Mouse (Mus musculus): Measurements from ENCODE around the gene Chst8. TPM values are rescaled to one million over a fixed set of nuclear protein-coding genes. Genes with fewer than 3 reads are reported as not detected.

Chst8 gene
- total RNA-seq, 2 experiments from 2014 or later: 10.6 to 12.7 TPM

DNA sequence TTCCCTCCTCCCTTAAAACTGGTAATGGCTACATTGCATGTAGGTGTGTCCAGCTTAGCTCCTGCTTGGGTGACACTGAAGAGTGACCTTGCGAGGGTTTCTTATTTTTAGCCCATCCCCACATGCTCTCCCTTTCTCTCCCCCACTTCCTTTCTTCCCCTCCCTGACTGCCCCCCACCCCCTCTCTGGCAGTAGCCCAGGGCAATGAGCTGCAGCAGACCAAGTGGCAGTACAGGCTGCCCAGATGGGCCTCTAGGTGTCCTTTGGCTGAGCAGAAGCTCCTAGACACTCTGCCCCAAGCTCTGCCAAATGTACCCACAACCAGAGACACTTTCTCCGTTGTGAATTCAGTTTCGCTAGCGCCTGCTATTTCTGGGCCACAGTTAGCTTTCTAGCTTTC is 139.6 kb downstream of the Chst8 start:
- no peak for DNase-seq (ENCODE audit: low spot score in 2 of 2)

DNA sequence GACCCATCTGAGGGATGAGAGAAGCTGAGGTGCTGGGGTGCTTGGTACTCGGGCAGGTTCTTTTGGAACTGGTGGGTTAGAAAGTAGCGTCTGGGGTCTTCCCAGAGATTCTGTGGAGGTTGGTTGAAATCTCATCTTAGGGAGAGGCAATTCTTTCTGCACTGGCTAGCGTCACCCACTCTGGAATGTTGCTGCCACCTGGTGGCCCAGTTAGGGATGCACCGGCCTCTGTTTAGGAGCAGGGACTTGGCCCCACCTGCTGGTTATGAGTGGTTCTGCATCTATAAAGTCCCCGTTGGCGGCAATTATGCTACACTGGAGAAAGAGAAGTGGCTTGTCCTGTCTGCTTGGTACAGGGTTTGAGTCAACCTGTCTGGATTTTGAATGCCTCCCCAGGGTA is 140.6 kb downstream of the Chst8 start:
- peak; percentile 87 for DNase-seq (ENCODE audit: low spot score in 2 of 2)

DNA sequence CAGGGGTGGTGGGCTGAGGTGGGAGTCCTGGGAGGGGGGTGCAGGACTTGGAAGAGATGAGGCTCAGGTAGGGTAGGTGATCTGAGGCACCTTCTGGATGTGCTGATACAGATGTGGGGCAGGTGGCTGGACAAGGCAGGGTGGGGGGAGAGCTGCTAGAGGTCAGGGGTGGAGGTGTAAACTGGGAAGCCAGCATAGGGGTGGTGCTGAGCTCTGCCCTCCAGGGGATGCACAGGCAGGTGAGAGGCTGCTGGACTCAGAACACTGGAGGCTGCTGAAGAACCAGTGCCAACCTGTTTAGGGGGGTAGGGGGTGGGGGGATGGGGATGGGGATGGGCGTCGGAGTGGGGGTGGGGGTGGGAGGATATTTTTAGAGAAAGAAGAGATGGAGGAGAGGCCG is 141.7 kb downstream of the Chst8 start:
- no peak for DNase-seq (ENCODE audit: low spot score in 2 of 2)

DNA sequence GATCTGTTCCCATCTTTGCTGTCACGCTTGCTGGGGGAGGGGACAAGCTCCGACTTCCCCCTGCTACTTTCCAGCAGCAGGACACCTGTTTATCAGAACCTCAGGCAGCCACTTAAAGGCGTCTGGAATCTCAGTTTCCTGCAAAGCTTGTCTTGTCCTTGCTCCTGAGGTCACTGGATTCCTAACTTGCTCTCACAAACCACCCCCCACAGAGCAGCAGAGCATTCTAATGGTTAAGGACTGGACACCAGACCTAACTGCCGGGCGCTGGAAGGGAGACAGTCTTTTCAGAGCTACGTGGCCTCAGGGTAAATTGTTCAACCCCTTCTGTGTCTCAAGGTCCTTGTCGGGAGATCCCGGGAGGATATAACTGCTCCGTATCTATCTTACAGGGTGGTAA is 143.2 kb downstream of the Chst8 start:
- DNase-seq (ENCODE audit: low spot score in 2 of 2): no peak

DNA sequence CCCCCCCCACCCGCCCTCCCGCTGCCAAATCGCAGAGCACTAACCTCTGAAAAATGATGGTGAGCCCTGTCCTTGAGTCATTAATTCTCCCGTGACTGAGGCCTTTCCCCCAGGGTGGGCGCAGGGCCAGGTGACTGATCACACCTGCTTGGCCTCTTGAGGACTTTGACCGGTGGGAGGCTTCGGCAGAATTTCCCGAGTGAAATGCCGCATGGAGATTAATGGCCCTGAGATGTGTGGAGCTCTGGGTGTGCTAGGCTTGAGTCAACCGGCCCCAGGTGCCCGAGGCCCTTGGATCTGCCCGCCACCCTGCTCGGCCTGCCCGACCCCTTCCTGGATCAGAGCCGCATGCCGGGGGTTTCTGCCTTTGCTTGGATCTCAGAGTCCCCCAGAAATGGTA is 144.6 kb downstream of the Chst8 start:
- DNase-seq (ENCODE audit: low spot score in 2 of 2): no peak

DNA sequence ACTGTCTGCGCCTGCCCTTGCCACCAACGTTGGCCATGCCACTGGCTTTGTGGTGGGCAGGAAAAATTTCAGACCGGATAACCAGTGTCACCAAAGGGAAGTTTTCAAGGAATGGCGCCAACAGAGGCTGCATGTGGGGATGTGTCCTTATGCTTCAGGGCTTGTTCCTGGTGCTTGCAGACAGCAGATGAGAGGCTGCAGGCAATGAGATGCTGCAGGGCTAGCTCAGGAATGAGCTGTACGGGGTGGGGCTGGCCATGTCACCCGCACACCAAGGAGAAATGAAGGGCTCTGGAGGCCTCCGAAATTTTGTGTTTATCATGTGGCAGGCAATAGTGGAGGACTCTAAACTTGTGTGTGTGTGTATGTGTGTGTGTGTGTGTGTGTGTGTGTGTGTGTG is 149.4 kb downstream of the Chst8 start:
- DNase-seq (ENCODE audit: low spot score in 2 of 2): no peak

DNA sequence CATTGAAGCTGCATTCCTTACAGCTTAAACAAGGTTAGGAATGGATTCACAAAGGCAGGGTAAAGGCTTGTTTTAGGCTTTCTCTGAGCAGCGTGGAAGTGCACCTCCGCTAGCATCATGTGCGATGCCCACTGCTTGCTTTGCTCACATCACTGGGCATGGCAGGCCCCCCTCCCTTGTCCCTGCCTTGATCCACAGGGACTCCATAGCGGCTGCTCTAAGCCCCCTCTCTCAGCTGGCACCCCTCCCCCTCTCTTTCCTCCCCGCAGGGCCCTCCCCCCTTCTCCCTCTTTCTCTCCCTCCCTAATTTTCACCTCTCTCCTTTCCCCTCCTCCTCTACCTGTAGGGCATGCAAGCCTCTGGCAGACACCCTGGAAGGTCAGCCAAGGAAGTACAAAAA is 150.3 kb downstream of the Chst8 start:
- DNase-seq (ENCODE audit: low spot score in 2 of 2): no peak

DNA sequence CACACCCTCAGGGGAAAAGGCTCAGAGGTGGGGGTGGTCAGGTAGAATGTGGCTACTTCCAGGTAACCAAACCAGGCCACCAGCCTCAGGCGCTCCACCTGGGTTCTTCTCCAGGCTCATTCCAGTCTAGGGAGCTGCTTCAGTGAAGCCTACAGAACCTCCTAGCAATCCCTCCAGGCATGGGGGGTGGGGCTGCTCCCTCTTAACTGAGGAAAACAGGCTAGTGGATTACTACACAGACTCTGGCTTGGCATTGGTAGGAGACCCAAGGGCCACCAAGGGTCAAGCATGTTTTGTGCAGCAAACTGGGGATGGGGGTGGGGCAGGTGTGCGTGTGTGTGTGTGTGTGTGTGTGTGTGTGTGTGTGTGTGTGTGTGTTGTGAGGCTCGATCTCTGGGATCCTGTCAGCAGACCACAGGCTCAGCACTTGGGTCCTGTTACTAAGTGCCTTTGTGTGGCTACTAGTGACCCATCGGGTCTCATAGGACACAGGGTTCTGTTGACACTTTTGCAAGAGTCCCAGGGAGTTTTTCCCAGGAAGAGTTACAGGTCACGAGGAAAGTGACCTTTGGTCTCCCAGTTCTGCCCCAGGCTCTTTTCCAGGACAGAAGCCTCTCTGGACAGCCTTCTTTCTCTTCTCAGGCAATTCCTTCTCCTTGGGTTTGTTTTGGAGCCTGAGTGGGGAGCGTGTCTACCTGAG is 153.0 kb downstream of the Chst8 start:
- no peak for DNase-seq (ENCODE audit: low spot score in 2 of 2)

DNA sequence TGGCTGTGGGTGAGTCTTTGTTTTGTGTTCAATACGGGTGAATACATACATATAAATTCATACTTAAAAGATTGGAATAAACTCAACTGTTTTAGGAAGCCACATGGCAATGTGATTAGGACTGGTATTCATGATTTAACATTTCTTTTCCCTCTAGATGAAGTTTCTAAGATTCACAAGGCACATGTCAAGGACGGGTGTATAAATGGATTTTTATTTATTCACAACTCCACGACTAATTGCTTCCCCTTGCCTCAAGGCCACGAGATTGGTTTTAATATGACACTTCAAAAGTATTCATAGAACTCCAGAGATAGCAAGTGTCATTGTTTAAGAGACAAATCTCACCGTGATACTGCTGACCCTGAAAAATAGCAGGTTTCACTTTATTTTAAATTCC is 155.9 kb downstream of the Chst8 start, which contains the start of gene Kctd15:
TSS of gene Kctd15 (minus strand) at position 101 of the 400 bp plus-strand sequence.
- no peak for DNase-seq (ENCODE audit: low spot score in 2 of 2)

DNA sequence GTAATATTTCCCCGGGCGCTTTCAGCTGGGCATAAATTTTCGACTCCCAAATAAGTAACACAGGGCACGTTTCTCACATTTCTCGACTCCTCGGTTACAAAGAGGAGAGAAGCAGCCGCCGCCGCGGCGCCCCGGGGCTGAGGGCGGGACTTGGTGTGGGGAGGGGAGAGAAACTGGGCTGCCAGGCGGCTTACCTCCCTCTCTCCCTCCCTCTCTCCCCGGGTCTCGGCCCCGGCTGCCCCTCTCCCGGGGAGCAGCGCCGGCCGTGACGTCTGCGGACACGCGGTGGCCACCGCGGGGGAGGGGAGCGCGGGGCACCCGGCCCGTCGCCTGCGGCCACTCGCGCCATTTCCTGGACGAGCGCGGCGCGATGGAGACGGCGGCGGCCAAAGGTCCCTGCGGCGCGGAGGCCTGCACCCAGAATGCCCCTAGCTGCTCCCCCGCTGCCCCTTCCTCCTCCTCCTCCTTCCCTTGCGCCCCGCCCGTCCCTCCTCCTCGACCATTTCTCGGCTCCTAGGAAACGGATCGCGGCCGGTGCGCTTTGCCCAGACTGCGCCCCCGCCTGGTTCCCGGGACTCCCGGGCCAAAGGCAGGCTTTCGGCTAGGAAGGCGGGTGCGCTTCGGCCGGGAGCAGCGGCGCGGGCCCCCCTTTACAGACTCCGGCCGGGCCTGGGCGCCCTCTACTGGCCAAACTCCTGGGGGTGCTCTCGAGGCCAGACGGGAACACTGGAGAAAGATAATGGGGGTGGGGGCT is 157.2 kb downstream of the Chst8 start:
- DNase-seq (ENCODE audit: low spot score in 2 of 2): peak; percentile 91 to 93

DNA sequence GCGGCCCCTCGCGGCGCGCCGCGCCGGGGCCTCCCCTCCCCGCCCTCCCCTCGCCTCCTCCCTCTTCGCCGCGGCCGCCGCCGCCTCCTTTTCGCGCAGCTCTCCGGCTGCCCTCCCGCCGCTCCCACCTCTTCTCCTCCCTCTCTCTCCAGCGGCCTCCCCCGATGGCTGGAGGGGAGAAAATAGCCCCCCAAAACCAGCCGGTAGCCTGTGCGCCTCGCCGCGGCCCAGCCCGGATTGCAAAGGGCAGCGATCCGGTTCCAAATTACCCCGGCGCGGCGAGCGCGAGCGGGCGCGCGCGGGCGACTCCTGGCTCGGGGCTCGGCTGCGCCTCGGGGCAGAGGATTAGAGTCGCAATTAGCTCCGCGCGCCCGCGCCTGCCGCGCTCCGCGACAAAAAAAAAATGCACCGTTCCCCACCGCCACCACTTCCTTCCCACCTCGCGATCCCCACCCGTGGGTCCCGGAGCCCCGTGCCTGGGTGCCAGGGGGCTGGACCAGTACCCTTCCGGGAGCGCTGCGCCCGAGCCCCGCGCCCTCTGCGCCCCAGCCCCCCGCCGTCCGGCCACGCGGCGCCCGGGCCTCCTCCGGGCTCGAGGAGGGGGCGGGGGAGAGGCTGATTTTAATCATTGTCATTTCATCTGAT is 157.9 kb downstream of the Chst8 start:
- DNase-seq (ENCODE audit: low spot score in 2 of 2): peak; percentile 53 to 62

DNA sequence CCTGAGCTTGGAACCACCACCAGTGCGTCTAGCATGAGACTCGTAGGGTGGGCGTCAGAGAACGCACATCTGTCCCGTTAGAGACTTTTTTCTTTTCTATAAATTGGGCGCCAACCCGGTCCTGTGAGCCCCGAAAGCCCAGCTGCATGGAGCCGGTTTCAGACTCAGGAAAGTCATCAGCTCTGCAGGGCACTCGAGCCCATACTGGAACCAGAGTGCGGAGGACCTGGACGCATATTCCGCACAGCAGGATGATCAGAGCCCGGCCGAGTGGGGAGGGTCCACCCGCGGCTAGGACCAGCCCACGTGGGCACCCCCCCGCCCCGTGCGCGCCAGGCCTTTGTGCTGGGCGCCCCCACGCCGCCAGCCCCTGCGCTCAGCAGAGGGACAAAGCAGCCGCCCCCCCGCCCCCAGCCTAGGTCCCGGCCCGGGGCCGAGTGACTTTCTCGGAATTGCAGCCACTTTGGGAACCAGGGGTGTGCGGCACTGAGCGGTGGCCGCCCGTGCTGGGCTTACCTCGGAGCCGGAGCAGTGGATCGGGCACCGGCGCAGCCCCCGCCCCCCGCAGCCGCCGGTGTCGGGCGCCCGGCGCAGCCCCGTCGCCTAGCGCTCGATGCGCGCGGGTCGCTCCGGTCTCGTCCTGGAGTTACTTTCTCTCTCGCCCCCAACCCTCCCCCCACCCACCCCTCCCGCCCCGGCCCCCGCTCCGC is 158.6 kb downstream of the Chst8 start:
- peak in 1 of 2 experiments; percentile 34 for DNase-seq (ENCODE audit: low spot score in 2 of 2)

DNA sequence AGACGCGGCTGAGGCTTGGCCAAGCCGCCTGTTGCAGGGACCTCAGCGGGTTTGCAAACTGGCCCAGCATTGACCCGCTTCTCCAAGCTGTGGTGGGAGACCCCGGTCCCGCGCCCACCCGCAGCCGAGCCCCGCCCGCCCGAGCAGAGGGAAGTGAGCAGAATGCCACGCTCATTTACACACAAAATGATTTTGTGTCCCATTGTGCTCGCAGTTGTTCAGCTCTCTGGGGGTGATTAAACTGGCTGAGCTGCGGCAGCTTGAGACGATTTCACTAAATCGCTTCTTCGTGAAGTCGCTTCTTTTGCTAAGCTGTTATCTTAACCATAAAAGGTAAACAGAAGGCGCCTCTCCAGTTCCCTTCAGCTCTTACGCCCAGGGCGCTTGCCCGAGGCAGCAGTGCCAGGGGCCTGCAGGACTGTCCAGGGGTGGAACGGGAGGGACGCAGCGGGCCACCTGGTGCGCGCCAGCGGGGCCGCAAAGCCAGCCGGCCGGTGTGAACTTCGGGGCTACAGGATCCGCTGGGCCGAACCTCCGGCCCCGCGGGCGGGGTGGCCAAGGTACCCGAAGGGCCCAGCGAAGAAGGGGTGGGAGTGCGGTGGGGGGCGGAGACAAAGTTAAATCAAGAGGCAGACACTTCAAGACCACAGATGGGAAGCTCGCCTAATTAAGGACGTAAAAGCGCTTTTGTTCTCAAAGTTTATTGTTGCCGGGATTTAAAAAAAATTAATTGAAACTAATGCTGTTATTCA is 159.6 kb downstream of the Chst8 start:
- DNase-seq (ENCODE audit: low spot score in 2 of 2): peak in 1 of 2 experiments; percentile 32

DNA sequence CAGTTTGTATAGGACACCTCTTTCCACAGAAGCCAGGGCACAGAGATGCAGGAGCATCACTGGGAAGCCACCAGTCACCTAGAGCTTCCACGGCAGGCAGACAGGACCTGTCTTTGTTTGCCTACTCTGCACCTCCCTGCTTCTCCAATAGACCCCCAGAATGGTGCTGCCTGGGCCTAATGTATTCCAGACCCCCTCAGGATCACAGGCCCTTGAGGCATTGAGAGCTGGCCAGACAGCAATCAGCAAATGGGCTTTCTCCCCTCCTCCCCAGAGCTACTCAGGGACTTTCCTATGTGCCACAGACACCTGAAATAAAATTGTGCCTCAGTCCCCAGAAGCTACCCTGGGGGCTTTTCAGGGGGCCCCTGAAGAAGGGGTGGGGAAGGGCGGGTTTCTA is 161.1 kb downstream of the Chst8 start:
- no peak for DNase-seq (ENCODE audit: low spot score in 2 of 2)

DNA sequence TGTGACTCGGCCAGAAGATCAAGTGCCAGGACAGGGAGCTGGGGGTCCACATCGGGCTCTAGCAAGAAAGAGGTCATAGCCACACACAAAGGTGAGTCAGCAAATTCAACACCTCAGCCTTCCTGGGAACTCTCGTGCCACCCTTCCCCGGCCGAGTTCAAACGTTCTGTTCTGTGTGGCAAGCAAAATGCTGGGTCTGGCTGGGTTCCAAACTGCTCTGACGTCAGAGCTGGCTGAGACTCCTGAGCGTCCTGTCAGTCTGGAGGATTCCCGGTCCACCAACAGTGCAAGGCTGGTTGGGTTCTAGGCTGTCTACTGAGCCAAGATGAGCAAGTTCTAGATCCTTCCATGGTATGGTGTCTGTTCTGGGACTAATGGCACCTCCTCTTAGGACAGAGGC is 165.5 kb downstream of the Chst8 start:
- peak; percentile 67 to 74 for DNase-seq (ENCODE audit: low spot score in 2 of 2)

DNA sequence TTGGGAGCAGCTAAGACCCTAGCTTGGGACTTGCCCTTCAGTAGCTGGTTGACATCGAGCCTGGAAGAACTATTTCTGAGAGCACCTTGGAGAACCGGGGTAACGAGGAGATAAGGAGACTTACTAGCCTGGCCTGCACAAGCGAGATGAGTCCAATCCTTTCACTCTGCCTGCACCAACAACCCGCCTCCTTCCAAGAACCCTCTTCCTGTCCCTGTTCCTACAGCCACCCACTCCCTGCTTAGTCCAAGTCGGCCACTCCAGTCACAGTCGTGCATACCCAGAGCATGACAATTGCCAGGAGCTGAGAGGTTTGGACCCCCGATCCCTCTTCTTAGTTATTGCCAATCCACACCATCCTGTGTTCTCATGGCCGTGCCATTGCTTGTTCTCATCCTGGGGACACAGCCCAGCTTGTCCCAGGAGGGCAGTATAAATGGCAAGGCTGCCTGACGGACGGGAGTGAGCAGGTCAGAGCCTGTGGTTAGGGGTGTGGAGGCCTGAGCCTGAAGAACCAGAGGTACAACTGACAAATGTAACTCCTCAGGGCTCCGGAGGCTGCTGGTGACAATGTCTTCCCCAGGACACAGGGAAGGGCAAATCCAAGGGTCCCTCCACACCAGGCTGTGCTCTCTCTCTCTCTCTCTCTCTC is 166.2 kb downstream of the Chst8 start:
- DNase-seq (ENCODE audit: low spot score in 2 of 2): no peak

DNA sequence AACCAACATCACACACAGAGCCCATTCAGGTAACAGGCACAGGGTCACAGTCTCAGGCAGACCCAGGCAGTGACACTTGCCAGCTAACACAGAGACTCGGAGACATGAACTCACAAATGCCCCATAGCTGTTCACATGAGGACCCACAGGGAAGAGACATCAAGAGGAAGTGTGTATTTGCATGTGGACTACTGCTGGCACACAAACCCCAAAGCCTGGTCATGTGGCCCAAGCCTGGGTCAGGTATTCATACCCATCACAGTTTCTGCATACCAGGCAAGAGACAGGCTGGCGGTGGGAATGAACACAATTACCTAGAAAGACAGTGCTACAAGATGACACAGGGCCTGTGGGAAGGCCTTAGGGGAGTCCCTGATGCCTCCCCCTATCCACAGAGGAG is 166.9 kb downstream of the Chst8 start:
- DNase-seq (ENCODE audit: low spot score in 2 of 2): no peak

DNA sequence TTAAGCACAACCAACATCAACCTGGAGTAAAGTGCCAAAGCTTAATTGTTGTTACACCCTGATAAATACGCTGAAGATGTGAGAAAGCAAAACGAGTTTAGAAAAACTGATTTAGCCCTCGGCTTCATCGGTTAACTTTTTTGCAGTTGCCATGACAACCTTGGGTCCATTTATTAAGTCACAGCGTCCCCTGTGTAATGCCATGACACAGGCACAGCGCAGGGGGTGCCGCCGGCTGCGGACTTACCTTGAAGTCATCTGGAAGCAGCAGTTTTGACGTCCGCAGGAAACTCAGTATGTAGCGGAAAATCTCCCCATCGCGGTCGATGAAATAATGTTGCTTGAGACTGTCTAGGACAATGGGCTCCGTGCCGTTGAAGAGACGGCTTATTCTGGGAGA is 167.9 kb downstream of the Chst8 start:
- DNase-seq (ENCODE audit: low spot score in 2 of 2): no peak

DNA sequence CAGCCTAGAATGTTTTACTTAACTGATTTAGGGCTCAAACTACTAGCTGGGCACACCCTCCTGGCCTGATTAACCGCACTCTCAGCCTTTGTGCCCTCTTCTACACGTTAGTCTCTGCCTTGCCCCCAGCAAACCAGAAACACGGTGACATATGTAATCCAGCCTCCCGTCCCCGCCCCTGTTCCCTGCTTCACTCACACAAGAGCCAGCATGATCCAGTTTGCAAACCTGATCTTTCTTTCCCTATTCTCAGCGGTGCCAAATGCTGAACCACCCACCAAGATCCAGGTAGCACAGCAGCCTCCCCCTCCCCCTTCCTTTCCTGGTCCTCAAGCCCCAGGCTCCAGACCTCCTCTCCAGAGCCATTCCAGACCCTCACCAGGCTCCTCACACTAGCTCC is 169.2 kb downstream of the Chst8 start:
- DNase-seq (ENCODE audit: low spot score in 2 of 2): no peak

DNA sequence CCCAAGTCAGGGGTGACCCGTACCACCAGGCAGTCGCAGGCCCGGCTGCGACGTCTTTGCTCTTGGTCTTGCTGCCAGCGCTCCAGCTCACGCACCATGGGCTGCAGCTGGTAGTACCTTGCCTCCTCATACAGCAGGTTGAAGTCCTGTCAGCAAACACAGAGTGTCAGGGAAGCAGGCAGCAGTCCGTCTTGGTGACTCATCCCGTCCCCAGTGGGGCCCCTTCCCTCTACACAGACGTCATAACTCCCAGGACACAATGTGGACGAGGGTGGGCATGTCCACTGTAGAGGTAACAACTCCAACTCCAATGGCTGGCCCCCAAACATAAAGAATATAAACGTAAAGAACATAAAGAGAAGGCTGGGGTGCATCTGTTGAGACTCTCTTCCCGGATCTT is 170.5 kb downstream of the Chst8 start:
- DNase-seq (ENCODE audit: low spot score in 2 of 2): no peak

Data from adrenal gland, adult 18-20 months (tissue).